ENCODE assay signal across 18 mouse cellular contexts in the genomic region with DNA sequence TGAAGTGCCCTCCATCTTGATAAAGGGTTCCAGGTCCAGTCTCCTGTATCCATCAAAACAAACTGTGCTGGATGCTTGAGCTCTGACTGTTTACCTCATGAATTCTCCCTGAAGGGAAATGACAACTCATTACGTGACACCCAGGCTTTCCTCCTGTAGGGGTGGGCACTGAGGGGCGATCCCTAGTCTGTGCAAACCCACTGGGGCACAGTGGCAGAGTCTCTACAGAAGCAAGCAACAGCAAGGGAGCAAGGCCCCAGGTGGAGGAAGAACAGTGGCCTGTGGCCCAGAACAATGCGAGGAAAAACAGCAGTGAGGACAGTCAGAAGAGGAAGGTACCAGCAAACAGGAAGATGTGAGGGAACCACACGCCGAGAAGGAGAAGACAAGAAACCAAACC. TPM values are rescaled to one million over a fixed set of nuclear protein-coding genes. Genes with fewer than 3 reads are reported as not detected.
A peak's percentile ranks its signal among the peaks of the same experiment; 100 is the strongest.
DNase-seq lines count a peak whose midpoint lies in the region; ATAC-seq and TF ChIP-seq lines count a peak whose summit lies in the region.
"Had no signal": no experiment of that assay in that cellular context is flagged by ENCODE, and none has a peak within 500 bp of the region (broad histone marks: within the 10 kb centered on the region; RNA-seq: fewer than 3 reads in every experiment).

No protein-coding gene starts in this region.

- WGBS in liver, embryonic 15.5 days (ENCODE audit: insufficient replicate concordance) = 42% methylated on average over 5 of the region's 5 CpGs
- WGBS in liver, embryonic 11.5 days = 55% methylated on average over 5 of the region's 5 CpGs
- WGBS in kidney, adult 2 months = 92% methylated on average over 5 of the region's 5 CpGs
- WGBS in kidney, embryonic 15.5 days = 87% methylated on average over 5 of the region's 5 CpGs

- TF ChIP-seq POLR2A in kidney, adult 2 months (IDR thresholded peaks at IDR 0.05; ENCODE audit: low read depth, low read length) = no peak

- no peak for TF ChIP-seq CTCF in kidney, adult 2 months (conservative IDR thresholded peaks at IDR 0.05; ENCODE audit: insufficient read depth, insufficient read length, low read depth, low read length)

- no peaks in the 10 kb centered on the region for H3K27me3 ChIP-seq in liver, embryonic 15.5 days
- no peaks in the 10 kb centered on the region for H3K27me3 ChIP-seq in liver, embryonic 11.5 days (replicated peaks; ENCODE audit: control insufficient read depth, insufficient read depth, low read length)
- no peaks in the 10 kb centered on the region for H3K27me3 ChIP-seq in kidney, adult 2 months (replicated peaks; ENCODE audit: control insufficient read depth, insufficient read depth, low read length)
- no peaks in the 10 kb centered on the region for H3K27me3 ChIP-seq in kidney, embryonic 15.5 days
- H3K27me3 ChIP-seq: embryonic facial prominence, embryonic 13.5 days; forebrain, embryonic 15.5 days; heart, embryonic 12.5 days; hindbrain, embryonic 13.5 days; midbrain, embryonic 12.5 days had no signal

- H3K4me1 ChIP-seq in liver, embryonic 15.5 days (replicated peaks) = peaks cover 52% of the 10 kb centered on the region
- H3K4me1 ChIP-seq in liver, embryonic 11.5 days (replicated peaks; ENCODE audit: control insufficient read depth, insufficient read depth, low read length) = peaks cover 13% of the 10 kb centered on the region
- peaks cover 35% of the 10 kb centered on the region for H3K4me1 ChIP-seq in kidney, adult 2 months (ENCODE audit: control insufficient read depth, insufficient read depth, low read length)
- peaks cover 30% of the 10 kb centered on the region for H3K4me1 ChIP-seq in kidney, embryonic 15.5 days
- H3K4me1 ChIP-seq: midbrain, embryonic 12.5 days had no signal

- no peak overlapping the region for H3K9ac ChIP-seq in liver, embryonic 15.5 days
- H3K9ac ChIP-seq in liver, embryonic 11.5 days (ENCODE audit: low read depth, low read length) = no peak overlapping the region
- no peak overlapping the region for H3K9ac ChIP-seq in kidney, embryonic 15.5 days
- H3K9ac ChIP-seq: embryonic facial prominence, embryonic 13.5 days; forebrain, embryonic 15.5 days; heart, embryonic 12.5 days; hindbrain, embryonic 13.5 days; liver, embryonic 14.5 days; midbrain, embryonic 12.5 days had no signal

- H3K27ac ChIP-seq in liver, embryonic 15.5 days (replicated peaks) = 0 out of 2 replicates have a peak overlapping the region, but pooled peaks have one; percentile 19
- no peak overlapping the region; the same call in 1 of the 2 replicates for H3K27ac ChIP-seq in liver, embryonic 11.5 days (ENCODE audit: low read depth, low read length)
- H3K27ac ChIP-seq in kidney, adult 2 months (ENCODE audit: insufficient read depth, low read depth, low read length) = no peak overlapping the region
- no peak overlapping the region for H3K27ac ChIP-seq in kidney, embryonic 15.5 days
- H3K27ac ChIP-seq: embryonic facial prominence, embryonic 13.5 days; forebrain, embryonic 15.5 days; hindbrain, embryonic 13.5 days; liver, embryonic 14.5 days; midbrain, embryonic 12.5 days had no signal

- H3K36me3 ChIP-seq in liver, embryonic 15.5 days (replicated peaks) = no peaks in the 10 kb centered on the region
- no peaks in the 10 kb centered on the region for H3K36me3 ChIP-seq in liver, embryonic 11.5 days (ENCODE audit: control insufficient read depth, insufficient read depth, low read length)
- H3K36me3 ChIP-seq in kidney, adult 2 months (ENCODE audit: control insufficient read depth, insufficient read depth, low read length) = no peaks in the 10 kb centered on the region
- no peaks in the 10 kb centered on the region for H3K36me3 ChIP-seq in kidney, embryonic 15.5 days
- H3K36me3 ChIP-seq: embryonic facial prominence, embryonic 13.5 days; forebrain, embryonic 15.5 days; hindbrain, embryonic 13.5 days; midbrain, embryonic 12.5 days had no signal

- no peak for DNase-seq in liver, embryonic 11.5 days (ENCODE audit: low spot score)
- peak; percentile 82 for DNase-seq in A20 (ENCODE audit: low read depth, low spot score)
- no peak for DNase-seq in kidney, adult 2 months
- DNase-seq in left cerebral cortex, adult 18-20 months (ENCODE audit: low spot score in 2 of 2) = no peak
- DNase-seq: adrenal gland, adult 2 months; cerebellum, adult 9-10 months; heart, postnatal 14 days; right cerebral cortex, adult 18-20 months had no signal

- no peaks in the 10 kb centered on the region for H3K9me3 ChIP-seq in liver, embryonic 15.5 days (replicated peaks)
- no peaks in the 10 kb centered on the region for H3K9me3 ChIP-seq in liver, embryonic 11.5 days (ENCODE audit: control insufficient read depth, low read length)
- no peaks in the 10 kb centered on the region for H3K9me3 ChIP-seq in kidney, embryonic 15.5 days (replicated peaks)
- H3K9me3 ChIP-seq: embryonic facial prominence, embryonic 13.5 days; forebrain, embryonic 15.5 days; heart, embryonic 12.5 days; hindbrain, embryonic 13.5 days; midbrain, embryonic 12.5 days had no signal

- no peak for ATAC-seq in liver, embryonic 15.5 days (ENCODE audit: insufficient read depth)
- ATAC-seq in liver, embryonic 11.5 days (replicated peaks; ENCODE audit: low FRiP score) = no peak
- ATAC-seq in common myeloid progenitor, adult 5-6 weeks (replicated peaks; ENCODE audit: low read depth, poor library complexity, severe bottlenecking) = peak; percentile 31
- ATAC-seq in megakaryocyte, adult 5-6 weeks (ENCODE audit: poor library complexity, severe bottlenecking) = peak; percentile 50
- no peak for ATAC-seq in kidney, embryonic 15.5 days (replicated peaks; ENCODE audit: low FRiP score)
- ATAC-seq: forebrain, embryonic 15.5 days had no signal

- no peak overlapping the region for H3K4me3 ChIP-seq in liver, embryonic 15.5 days (replicated peaks)
- H3K4me3 ChIP-seq in liver, embryonic 11.5 days (ENCODE audit: low read depth, low read length) = no peak overlapping the region
- no peak overlapping the region for H3K4me3 ChIP-seq in kidney, adult 2 months (ENCODE audit: insufficient read depth, low read depth, low read length)
- no peak overlapping the region for H3K4me3 ChIP-seq in kidney, embryonic 15.5 days (replicated peaks)
- H3K4me3 ChIP-seq: embryonic facial prominence, embryonic 13.5 days; forebrain, embryonic 15.5 days; heart, embryonic 12.5 days; hindbrain, embryonic 13.5 days; midbrain, embryonic 12.5 days had no signal

- H3K4me2 ChIP-seq in liver, embryonic 15.5 days = no peak overlapping the region
- H3K4me2 ChIP-seq in liver, embryonic 11.5 days = no peak overlapping the region
- H3K4me2 ChIP-seq in kidney, embryonic 15.5 days = no peak overlapping the region
- H3K4me2 ChIP-seq: embryonic facial prominence, embryonic 13.5 days; forebrain, embryonic 15.5 days; heart, embryonic 12.5 days; hindbrain, embryonic 13.5 days; midbrain, embryonic 12.5 days had no signal

RNA-seq across cellular contexts. Expression of a gene that starts 53.7 kb away (rescaled TPM):
- 2.3 and 2.6 TPM in 2 replicates for polyA plus RNA-seq in liver, embryonic 15.5 days (2015; fragmentation: Nextera tagmentation; extraction: Ambion mirVana)
- 1.6 and 2.3 TPM in 2 replicates for polyA plus RNA-seq in liver, embryonic 11.5 days (2014; fragmentation: Nextera tagmentation; extraction: Ambion mirVana)
- total RNA-seq in common myeloid progenitor, adult 5-6 weeks (2017) = 6.9 and 9.0 TPM in 2 replicates
- 4.8 and 9.0 TPM in 2 replicates for total RNA-seq in megakaryocyte, adult 5-6 weeks (2015)
- 5.9 and 22.2 TPM in 2 replicates for total RNA-seq in megakaryocyte, adult 5-6 weeks (2017)
- 15.0 and 17.9 TPM in 2 replicates for polyA plus RNA-seq in kidney, adult 2 months (2012; rRNA removed)
- polyA plus RNA-seq in kidney, embryonic 15.5 days (2015; fragmentation: Nextera tagmentation; extraction: Ambion mirVana) = 6.3 and 7.0 TPM in 2 replicates
- total RNA-seq in left cerebral cortex, adult 18-20 months (2021) = 100 to 1,000 TPM; 167 to 176 TPM

Comparison
In these comparisons a context has a peak if more than half of its experiments do, and no peak if none do; other contexts are left out.
1. ATAC-seq: peak in common myeloid progenitor, adult 5-6 weeks (single experiment) and megakaryocyte, adult 5-6 weeks (single experiment); none in liver, embryonic 15.5 days (single experiment), liver, embryonic 11.5 days (single experiment) and kidney, embryonic 15.5 days (single experiment).